Mouse (Mus musculus) ovary, adult 18-20 months (tissue): ENCODE measurements around the gene Emx2.

Experiments used
- DNase-seq: peaks from one replicate; pipeline ENCODE4 v3.0.0; 2022; ENCODE audit warnings: low spot score, mixed read lengths

Emx2 gene

DNA sequence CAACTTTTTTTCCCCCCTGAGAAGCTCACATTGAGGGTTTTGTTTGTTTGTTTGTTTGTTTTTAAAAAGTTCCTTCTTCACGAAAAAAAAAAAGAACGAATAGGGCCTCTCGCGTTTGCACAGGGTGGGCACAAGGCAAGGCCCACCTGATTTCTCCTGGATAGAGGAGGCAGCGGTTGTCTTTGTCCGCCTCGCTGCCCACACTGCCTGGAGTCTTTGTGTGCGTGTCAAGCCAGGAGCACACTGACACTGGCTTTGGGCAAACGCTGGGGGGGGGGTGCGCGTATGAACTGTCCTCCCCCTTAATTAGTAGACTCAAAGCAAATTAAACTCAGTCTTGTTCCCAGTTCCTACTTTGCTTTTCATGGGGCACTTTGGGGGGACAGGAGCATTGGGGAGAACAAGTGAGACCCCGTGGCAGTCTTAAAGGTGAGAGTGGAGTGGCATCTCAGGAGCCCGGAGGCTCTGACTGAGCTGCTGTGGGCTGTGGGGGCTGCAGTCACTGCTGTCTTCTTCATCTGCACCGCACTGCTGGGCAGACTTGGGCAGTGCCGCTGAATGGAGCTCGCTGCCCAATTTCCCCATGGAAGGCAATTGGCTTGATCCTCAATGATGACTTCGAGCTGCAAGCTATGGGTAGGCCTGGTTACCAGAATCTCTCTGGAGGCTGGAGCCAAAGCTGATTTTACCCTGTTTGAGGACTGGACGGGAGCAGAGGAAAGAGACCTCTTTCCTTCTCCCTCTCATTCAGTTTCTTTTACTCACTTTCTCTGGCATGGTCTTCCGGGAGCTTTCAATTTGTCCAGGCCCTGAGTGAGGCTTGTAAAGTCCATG is 4.5 kb downstream of the Emx2 start:
- no peak for DNase-seq

- no peak for DNase-seq
These were observed 5.8 kb downstream of the Emx2 start for GRCm38 (mm10) chr19:59463842-59464443.

DNA sequence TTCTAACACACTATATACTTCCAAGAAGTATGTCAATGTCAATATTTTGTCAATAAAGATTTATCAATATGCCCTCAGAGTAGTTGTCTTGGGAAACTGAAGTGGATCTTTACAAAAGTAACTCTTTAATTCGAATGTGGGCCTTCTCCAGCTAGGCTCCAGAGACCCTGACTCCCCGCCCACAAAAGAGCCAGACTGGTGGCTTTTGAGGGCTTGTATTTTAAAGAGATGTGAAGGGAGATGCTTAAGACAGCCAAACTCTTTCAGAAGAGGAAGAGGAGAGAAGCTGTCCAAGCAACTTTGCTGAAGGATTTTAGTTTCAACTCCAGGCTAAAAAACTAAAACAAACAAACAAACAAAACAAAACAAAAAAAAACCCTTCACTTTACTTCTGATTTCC is 7.1 kb downstream of the Emx2 start:
- no peak for DNase-seq

- DNase-seq: no peak
These were observed 7.7 kb downstream of the Emx2 start for GRCm38 (mm10) chr19:59465751-59466410.

DNA sequence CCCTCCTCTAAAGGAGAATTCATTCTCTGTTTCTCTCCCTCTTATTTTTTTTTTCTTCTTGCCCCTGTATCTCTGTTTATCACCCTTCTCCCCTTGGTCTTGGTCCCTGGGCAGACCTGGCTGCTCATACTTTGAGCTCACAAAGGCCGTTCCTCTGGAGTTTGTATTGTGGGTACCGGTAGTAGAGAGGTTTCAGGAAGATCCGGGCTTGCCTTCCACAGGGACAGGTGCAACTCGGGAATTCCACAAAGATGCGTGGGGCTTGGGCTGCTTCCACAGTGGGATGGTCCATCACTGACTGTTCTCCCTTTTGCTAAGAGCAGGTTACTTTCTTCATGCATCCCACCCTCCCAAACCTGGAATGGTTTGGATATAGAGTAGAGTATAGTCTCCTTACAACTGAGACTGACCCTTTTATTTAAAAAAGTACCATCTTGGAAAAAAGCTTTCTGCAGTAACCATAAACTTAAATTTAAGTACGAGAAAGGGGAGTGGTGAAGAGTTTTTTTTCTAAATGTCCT is 8.3 kb downstream of the Emx2 start:
- no peak for DNase-seq

- DNase-seq: peak; percentile 13
These were observed 8.8 kb downstream of the Emx2 start for GRCm38 (mm10) chr19:59467016-59467412.

DNA sequence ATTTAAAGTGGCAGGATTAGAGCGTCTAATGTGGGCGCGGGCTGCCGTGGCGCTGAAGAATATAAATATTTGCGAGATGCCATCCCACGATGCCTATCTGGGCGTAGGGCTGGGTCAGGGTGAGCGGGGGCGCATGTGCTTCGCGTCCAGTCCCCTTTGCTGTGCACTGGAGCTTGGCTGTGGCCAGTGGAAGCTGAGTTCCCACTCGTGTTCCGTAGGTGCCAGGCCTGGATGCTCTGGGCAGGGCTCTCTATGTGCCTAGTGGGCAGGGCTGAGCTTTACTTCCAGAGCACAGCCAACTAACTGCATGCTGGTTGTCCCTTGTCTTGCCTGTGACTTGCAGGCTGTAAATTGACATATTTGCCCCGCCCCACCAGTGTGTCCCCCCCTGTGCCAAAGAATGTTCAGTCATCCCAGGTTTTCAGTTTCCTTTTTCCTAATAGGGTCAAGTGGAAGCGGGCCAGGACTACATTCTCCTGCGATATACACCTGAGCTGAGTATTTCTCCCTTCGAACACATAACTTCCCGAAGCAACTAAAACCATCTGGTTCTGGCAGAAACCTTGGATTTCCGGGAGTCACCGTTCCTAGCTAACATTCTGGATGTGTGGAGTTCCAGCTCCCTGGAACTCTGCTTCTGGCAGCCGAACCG is 9.4 kb downstream of the Emx2 start:
- DNase-seq: peak; percentile 16

- no peak for DNase-seq
These were observed 10.1 kb downstream of the Emx2 start for GRCm38 (mm10) chr19:59468065-59468810.

DNA sequence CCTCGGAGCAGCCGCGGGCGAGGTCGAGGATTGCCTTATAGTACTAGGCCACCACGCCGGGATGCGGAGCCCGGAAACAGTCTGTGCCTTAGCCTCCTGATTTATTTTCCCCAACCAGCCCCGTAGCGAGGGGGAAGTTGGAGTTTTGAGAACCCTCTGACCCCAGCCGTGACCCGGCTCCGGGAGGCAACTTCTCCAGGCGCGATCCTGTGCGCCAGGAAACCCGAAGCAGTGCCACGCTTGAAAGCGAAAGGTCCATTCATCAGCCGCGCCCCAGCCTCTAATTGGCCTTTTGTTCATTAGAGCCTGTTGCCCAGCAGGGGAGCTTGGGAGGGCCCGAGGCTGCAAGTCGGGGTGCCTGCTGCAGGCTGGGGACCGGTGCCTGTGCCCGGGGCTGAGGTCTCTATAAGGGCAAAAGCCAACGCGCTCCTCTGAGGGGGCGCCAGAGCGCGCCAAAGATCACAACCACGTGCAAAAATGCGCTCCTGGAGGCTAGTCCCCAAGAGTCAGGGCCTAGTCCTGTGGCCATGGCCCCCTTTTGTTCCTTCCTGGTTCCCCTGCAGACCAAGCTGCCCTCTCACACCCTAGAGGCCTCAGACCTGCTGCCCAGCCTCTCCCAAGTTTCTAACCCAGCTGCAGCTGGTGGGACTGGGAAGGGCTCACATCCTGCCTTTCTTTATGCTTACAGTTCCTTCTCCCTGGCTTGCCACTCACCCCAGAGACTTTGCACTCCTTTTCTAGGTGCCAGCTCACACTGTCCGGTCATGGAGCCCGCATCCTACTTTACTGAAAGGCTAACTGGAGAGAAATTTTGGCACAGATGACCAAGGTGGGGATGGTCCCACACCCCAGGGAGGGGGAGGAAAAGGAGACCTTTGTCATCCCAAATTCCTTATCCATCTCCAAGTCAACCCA is 11.1 kb downstream of the Emx2 start:
- DNase-seq: peak; percentile 17

DNA sequence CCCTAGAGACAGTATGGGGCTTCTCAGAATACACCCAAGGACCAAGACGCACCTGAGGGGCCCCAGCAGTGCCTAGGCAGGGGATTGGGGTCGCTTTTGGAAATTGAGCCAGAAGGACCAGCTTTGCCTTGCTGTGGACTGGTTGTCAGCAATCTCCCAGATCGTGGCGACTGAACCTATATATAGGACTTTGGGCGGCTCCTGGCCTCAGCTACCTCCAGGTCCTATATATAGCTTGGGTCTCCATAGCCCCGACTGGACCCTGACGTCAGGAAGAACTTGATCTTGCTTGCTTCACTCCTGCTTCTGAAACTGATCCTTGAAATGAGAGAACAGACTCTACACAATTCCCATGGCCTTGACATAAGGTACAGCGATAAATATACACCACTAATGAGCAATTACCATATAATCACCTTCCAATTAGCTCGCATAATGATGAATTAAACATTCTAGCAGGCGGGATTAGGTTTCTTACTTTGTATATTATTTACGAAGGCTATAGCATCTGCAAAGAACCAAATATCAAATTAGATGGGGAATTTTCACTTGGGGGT is 12.0 kb downstream of the Emx2 start:
- no peak for DNase-seq

GRCm38 (mm10) chr19:59470913-59471312 is 12.7 kb downstream of the Emx2 start:
- no peak for DNase-seq

GRCm38 (mm10) chr19:59472844-59473243 is 14.7 kb downstream of the Emx2 start:
- no peak for DNase-seq

DNA sequence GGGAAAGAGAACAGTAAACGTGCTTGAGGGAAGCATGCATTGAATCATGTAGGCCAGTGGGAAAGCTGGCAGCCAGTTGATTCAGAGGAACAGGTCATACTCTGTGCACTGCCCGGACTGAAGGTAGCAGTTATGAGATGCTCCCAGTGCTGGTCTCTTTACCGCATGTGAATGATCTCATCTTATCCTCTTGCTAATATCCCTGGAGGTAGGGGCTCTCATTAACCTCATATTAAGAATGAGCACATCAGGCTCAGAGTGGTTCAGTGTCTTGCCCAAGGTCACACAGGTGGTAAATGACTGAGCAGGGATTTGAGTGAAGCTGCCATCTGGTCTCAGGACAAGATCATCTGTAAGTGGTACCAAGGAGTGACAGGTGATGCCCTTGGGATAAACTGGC is 21.7 kb downstream of the Emx2 start:
- no peak for DNase-seq

DNA sequence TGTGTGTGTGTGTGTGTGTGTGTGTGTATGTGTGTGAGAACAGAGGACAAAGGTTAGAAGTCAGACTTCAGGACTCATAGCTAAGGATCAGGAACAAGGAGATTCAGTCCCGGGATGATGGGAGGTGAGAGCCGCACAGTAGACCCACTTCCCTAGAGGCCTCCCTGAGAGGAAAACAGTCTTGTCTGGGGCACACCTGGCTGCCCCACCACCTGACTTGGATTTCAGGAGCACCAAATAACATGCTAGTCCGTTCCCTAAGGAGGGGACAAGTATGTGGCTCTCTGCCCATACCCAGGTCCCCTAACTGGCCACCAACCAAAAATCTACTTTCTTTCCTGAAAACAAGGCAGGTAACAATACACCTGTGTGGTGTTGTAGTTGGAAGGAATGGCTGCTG is 22.4 kb downstream of the Emx2 start:
- no peak for DNase-seq

DNA sequence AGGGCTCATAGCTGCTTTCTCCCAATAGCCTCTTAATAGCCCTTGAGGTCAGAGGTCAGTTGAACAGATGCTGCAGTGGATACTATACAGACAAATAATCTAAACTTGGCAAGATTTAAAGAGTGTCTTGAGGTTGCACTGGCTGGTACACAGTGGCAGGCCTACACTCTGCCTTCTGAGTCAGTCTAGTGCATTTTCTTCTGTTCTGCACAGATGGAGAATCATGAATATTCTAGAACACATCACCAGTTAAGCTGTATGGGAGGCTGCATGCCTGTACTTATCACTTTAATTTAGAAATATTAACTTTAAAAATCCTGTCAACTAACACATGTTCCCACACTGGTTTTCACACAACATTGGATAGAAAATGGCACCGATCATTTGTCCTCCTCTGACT is 34.1 kb downstream of the Emx2 start:
- DNase-seq: no peak

GRCm38 (mm10) chr19:59496832-59497231 is 38.7 kb downstream of the Emx2 start:
- DNase-seq: no peak

- DNase-seq: no peak
These were observed 50.7 kb downstream of the Emx2 start for GRCm38 (mm10) chr19:59508896-59509295.

- no peak for DNase-seq
These were observed 55.0 kb downstream of the Emx2 start for GRCm38 (mm10) chr19:59513181-59513580.
